Mouse (Mus musculus) liver, postnatal 0 days (tissue): ENCODE data around the gene Kcnn1. TPM values are rescaled to one million over a fixed set of nuclear protein-coding genes. Genes with fewer than 3 reads are reported as not detected.
"Not testable (repeated sequence)": the region's sequence is repeated elsewhere in the genome, so short reads cannot be mapped to it uniquely, and the experiment has no call there.

Experiments used
- ATAC-seq: fragments of 200-750 bp; cut with Nextera tagmentation; 2 replicates; pipeline ENCODE4 v1.8.0; 2017; ENCODE audit warnings: mild to moderate bottlenecking, moderate library complexity
- DNase-seq: peaks from one replicate; pipeline ENCODE4 v3.0.0-alpha.2; 2016
- H3K27ac ChIP-seq: fragments of 300-500 bp; sonication (generic); 2 replicates; pipeline ENCODE4 v1.5.1; 2014; ENCODE audit warnings: antibody characterized with exemption, moderate library complexity, mild to moderate bottlenecking, low read depth
- H3K27me3 ChIP-seq: fragments of 300-500 bp; sonication (generic); 2 replicates; pipeline ENCODE4 v1.6.1; 2014; ENCODE audit warnings: low read length, control low read depth, mixed read lengths; ENCODE audit not compliant: insufficient read depth
- H3K36me3 ChIP-seq: fragments of 300-500 bp; sonication (generic); replicated peaks from 2 replicates; pipeline ENCODE4 v1.6.1; 2014; ENCODE audit warnings: mild to moderate bottlenecking, control low read depth, low read length, moderate library complexity, mixed read lengths; ENCODE audit not compliant: insufficient read depth
- H3K4me1 ChIP-seq: fragments of 300-500 bp; sonication (generic); 2 replicates; pipeline ENCODE4 v1.6.1; 2014; ENCODE audit warnings: antibody characterized with exemption, mild to moderate bottlenecking, control low read depth; ENCODE audit not compliant: insufficient read depth
- H3K4me2 ChIP-seq: fragments of 300-500 bp; sonication (generic); 2 replicates; pipeline ENCODE4 v1.6.1; 2014; ENCODE audit warnings: low read depth, mild to moderate bottlenecking, low read length, moderate library complexity, mixed read lengths
- H3K4me3 ChIP-seq: fragments of 300-500 bp; sonication (generic); 2 replicates; pipeline ENCODE4 v1.5.1; 2014; ENCODE audit warnings: low read depth, low read length
- H3K9ac ChIP-seq: fragments of 300-500 bp; sonication (generic); replicated peaks from 2 replicates; pipeline ENCODE4 v1.6.1; 2014; ENCODE audit warnings: mild to moderate bottlenecking, moderate library complexity
- H3K9me3 ChIP-seq: fragments of 300-500 bp; sonication (generic); 2 replicates; pipeline ENCODE4 v1.6.1; 2016; ENCODE audit warnings: mild to moderate bottlenecking, control low read depth, low read length, mixed read lengths
- CTCF ChIP-seq: sonication (generic); IDR thresholded peaks from 2 replicates; pipeline ENCODE4 v1.5.1; 2016; ENCODE audit warnings: antibody characterized with exemption, low read depth
- EP300 ChIP-seq: IDR thresholded peaks from 2 replicates; pipeline ENCODE4 v1.6.1; 2016; ENCODE audit warnings: antibody characterized with exemption, low read depth, mild to moderate bottlenecking
- WGBS: fragments of 180-500 bp; shearing (Covaris S2); extraction: QIAGEN DNeasy Blood & Tissue Kit; methylation state at CpG from one replicate; pipeline ENCODE4 v1.1.7; 2014; ENCODE audit not compliant: insufficient replicate concordance; 5-methylcytosine and 5-hydroxymethylcytosine counted together
- polyA plus RNA-seq: library from polyadenylated mRNA; unstranded; fragments of >200 nt; fragmentation: Nextera tagmentation; extraction: Ambion mirVana; gene quantifications from 2 replicates; pipeline ENCODE4 v1.2.1, GENCODE M21; 2015

Kcnn1 gene
- polyA plus RNA-seq, 1 experiment from 2014 or later = 0.19 TPM

DNA sequence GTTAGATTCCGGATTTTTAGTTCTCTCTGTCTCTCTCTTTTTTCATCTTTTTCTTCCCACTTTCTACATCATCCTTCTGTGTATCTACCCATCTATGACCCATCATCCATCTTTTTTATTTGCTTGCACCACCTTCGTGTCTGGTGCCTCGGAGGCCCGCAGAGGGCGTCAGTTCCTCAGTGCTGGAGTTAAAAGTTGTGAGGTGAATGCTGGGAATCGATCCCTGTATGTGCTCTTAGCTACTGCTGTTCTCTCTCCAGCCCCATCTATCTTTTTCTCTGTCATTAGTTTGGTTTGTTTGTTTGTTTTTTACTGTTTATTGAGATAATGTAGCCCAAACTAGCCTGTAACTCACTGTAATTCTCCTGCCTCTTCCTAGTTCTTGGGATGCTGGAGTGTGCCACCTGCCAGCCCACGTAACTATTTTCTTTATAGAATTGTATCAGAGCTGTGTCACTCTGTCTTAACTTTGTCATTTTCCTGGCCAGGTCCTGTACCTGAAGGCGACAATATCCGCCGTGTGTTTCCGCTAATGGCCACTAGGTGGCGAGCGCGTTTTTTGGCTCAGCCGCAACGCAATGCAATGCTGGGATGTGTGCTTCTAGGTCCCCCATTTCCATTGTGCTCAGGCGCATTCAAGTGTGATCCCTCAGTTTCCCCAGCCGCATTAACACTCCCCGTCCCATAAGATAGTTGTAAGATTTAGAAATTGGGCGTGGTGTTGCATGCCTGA is 34.8 kb upstream of the Kcnn1 start:
- H3K36me3 ChIP-seq = peaks cover 20% of the 10 kb centered on the region
- TF ChIP-seq EP300 (no peak; the same call in 1 of the 2 replicates), CTCF (peak; percentile 99)
- peaks cover 17% of the 10 kb centered on the region for H3K4me1 ChIP-seq
- no peaks in the 10 kb centered on the region for H3K9me3 ChIP-seq
- H3K27me3 ChIP-seq = peaks cover 6% of the 10 kb centered on the region
- H3K4me2 ChIP-seq = peak overlapping the region; percentile 79
- peak overlapping the region; percentile 76 for H3K9ac ChIP-seq
- DNase-seq = peak; percentile 87
- H3K27ac ChIP-seq = peak overlapping the region; percentile 80
- ATAC-seq = peak; percentile 60
- H3K4me3 ChIP-seq = peak overlapping the region; percentile 70
- WGBS = under 1% methylated on average over 20 of the region's 20 CpGs

- Histone ChIP-seq H3K36me3 (peaks cover 20% of the 10 kb centered on the region), H3K4me3 (peak within 1 kb of the TSS; percentile 70), H3K27ac (peak within 1 kb of the TSS; percentile 80), H3K4me2 (peak within 1 kb of the TSS; percentile 90), H3K4me1 (peaks cover 22% of the 10 kb centered on the region), H3K9ac (peak within 1 kb of the TSS; percentile 80), H3K9me3 (no peaks in the 10 kb centered on the region), H3K27me3 (peaks cover 13% of the 10 kb centered on the region)
- DNase-seq = peak; percentile 95
- TF ChIP-seq CTCF (peak; percentile 20; the same call in 1 of the 2 replicates), EP300 (no peak)
- WGBS = under 1% methylated on average over 59 of the region's 60 CpGs
- peak; percentile 97 for ATAC-seq
Observed at GRCm38 (mm10) chr8:70897021-70897680, 34.1 kb upstream of the Kcnn1 start, which contains the start of gene Rpl18a. Gene Rpl18a (minus strand): TSS chr8:70897412.

GRCm38 (mm10) chr8:70896316-70897020 is 33.4 kb upstream of the Kcnn1 start:
- Histone ChIP-seq H3K27ac (peak overlapping the region; percentile 71), H3K4me1 (peaks cover 27% of the 10 kb centered on the region)

DNA sequence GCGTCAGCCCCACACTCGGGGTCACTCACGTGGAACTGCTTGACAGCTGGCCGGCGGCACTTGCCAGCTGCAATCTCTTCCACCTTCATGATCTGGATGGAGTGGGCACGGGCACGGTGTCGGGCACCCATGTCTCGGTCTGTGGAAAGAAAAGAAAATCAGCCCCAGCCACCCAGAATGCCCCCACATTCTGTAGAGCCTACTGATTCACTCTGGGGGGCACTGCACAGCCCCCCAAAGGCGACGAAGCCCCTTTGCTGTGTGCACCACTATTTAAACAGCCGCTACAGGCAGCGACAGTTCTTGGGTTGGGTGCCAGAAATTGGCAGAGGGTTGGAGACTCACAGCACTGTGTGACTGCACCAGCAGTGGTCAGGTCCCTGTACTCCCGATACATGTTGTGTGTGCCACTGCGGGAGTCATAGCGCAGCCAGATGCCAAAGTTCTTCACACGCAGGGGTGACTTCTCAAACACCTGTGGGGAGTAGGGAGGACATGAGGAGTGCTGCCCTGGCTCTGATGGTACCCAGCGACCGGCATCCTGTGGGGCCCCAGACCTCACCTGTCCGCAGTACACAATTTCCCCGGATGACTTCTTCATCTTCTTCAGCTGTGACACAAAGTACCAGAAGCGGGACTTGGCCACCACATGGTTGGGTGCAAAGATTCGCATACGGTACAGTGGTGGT is 32.7 kb upstream of the Kcnn1 start:
- Histone ChIP-seq H3K36me3 (peaks cover 20% of the 10 kb centered on the region), H3K9ac (peak overlapping the region; percentile 80), H3K4me1 (peaks cover 30% of the 10 kb centered on the region), H3K4me2 (peak overlapping the region; percentile 90), H3K27me3 (peaks cover 27% of the 10 kb centered on the region), H3K4me3 (peak overlapping the region; percentile 70)
- WGBS = 78% methylated on average over 24 of the region's 24 CpGs
- H3K27ac ChIP-seq, ATAC-seq, H3K9me3 ChIP-seq: not testable (repeated sequence)
- DNase-seq = peak; percentile 14

More at GRCm38 (mm10) chr8:70896316-70897020, 33.4 kb upstream of the Kcnn1 start:
- H3K4me3 ChIP-seq = peak overlapping the region; percentile 70
- no peaks in the 10 kb centered on the region for H3K9me3 ChIP-seq
- peaks cover 20% of the 10 kb centered on the region for H3K36me3 ChIP-seq
- peak overlapping the region; percentile 80 for H3K9ac ChIP-seq
- H3K27me3 ChIP-seq = peaks cover 20% of the 10 kb centered on the region
- H3K4me2 ChIP-seq = peak overlapping the region; percentile 90
- WGBS = 6% methylated on average over 25 of the region's 25 CpGs
- ATAC-seq (no peak), DNase-seq (no peak)
- no peak for TF ChIP-seq CTCF
- no peak for TF ChIP-seq EP300

DNA sequence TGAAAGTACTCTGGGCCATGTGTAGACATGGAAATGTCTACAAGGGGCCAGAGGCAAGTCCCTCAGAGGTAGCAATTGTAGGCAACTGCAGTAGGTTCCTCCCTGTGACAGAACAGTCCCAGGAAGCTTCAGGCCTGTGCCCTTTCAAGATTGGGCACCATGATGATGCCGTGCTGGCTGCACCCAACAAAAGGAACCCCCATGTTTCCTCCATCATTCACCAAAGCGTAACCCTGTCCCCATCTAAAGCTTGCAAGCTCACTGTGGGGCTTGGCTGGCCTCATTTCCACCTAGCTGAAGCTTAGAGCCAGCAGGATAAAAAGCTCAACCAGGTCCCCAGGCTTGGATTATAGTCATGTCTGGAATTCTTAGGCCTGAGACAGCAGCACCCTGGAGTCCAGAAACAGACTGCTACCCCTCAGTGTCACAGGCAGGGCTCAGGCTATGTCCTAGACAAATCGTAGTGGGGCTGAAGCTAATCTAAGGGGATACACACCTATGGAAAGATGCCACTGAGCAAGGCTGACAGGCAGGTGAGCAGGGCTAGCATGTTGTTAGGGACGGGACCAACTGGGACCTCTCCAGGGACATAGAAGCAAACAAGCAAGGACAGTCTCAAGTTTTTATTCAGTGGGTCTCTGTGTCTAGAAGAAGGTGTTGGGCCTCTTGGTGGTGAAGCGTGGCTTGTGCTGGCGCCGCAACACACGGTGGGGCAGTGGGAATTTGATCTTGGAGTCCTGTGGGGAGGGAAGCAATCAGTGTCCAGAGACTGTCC is 31.9 kb upstream of the Kcnn1 start:
- Histone ChIP-seq H3K4me2 (no peak overlapping the region), H3K9ac (no peak overlapping the region)
- WGBS = 92% methylated on average over 8 of the region's 8 CpGs

More for the DNA sequence above, 31.9 kb upstream of the Kcnn1 start:
- TF ChIP-seq CTCF (no peak), EP300 (no peak)
- H3K36me3 ChIP-seq = peaks cover 20% of the 10 kb centered on the region
- no peaks in the 10 kb centered on the region for H3K9me3 ChIP-seq
- DNase-seq (no peak), ATAC-seq (no peak)
- H3K27me3 ChIP-seq = peaks cover 34% of the 10 kb centered on the region
- no peak overlapping the region for H3K4me3 ChIP-seq
- H3K4me1 ChIP-seq = peaks cover 30% of the 10 kb centered on the region
- H3K27ac ChIP-seq = no peak overlapping the region
